13 mouse cellular contexts compared by ENCODE assay signal in the genomic region with DNA sequence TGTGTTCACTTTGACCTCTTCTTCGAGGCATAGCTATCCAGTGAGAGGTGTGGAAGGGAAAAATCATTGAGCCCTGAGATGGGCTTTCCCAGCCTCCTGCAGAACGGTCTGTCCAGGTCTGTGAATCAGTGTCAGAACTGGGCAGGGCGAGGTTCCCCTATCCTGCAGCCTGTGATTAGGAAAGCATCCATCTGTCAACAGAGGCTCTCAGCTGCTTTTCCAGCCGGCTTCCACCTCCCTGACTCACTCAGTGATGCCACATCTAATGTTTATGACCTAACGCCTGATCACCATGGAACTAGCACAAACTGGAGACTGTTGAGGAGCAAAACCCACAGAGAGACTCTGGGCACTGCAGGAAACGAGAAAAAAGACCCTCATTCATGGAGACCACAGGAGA.
DNase-seq lines count a peak whose midpoint lies in the region; ATAC-seq lines count a peak whose summit lies in the region.
"Had no signal": no experiment of that assay in that cellular context is flagged by ENCODE, and none has a peak within 500 bp of the region (broad histone marks: within the 10 kb centered on the region; RNA-seq: fewer than 3 reads in every experiment).

No protein-coding gene starts in this region.

- no peak for ATAC-seq in embryonic facial prominence, embryonic 13.5 days (ENCODE audit: insufficient number of reproducible peaks, insufficient read depth, low FRiP score, low TSS enrichment, low read depth)
- no peak for ATAC-seq in heart, embryonic 14.5 days (ENCODE audit: insufficient number of reproducible peaks, insufficient read depth, low FRiP score, low read depth)
- no peak for ATAC-seq in lung, embryonic 16.5 days (ENCODE audit: low read depth)
- ATAC-seq: forebrain, embryonic 16.5 days had no signal

- no peak overlapping the region for H3K4me2 ChIP-seq in embryonic facial prominence, embryonic 13.5 days
- H3K4me2 ChIP-seq in heart, embryonic 14.5 days (ENCODE audit: low read length), result no peak overlapping the region
- H3K4me2 ChIP-seq in lung, embryonic 16.5 days (ENCODE audit: low read depth, low read length), result no peak overlapping the region
- H3K4me2 ChIP-seq: liver, embryonic 15.5 days had no signal

- peak overlapping the region; percentile 83 for H3K27ac ChIP-seq in embryonic facial prominence, embryonic 13.5 days
- H3K27ac ChIP-seq in embryonic facial prominence, embryonic 10.5 days (replicated peaks), result no peak overlapping the region
- H3K27ac ChIP-seq in heart, embryonic 14.5 days (replicated peaks in 1 of 2; ENCODE audit: control insufficient read depth in 1 of 2, insufficient read depth in 1 of 2, low read depth in 2 of 2, low read length in 2 of 2), result peak overlapping the region; percentile 65 to 76
- H3K27ac ChIP-seq in lung, embryonic 16.5 days (ENCODE audit: low read length), result peak overlapping the region; percentile 65
- H3K27ac ChIP-seq: liver, embryonic 15.5 days had no signal

- no peaks in the 10 kb centered on the region for H3K36me3 ChIP-seq in embryonic facial prominence, embryonic 13.5 days
- no peaks in the 10 kb centered on the region for H3K36me3 ChIP-seq in embryonic facial prominence, embryonic 10.5 days (replicated peaks)
- no peaks in the 10 kb centered on the region for H3K36me3 ChIP-seq in heart, embryonic 14.5 days (ENCODE audit: control insufficient read depth, insufficient read depth, low read length)
- H3K36me3 ChIP-seq in lung, embryonic 16.5 days (ENCODE audit: control insufficient read depth, insufficient read depth, low read length), result no peaks in the 10 kb centered on the region
- H3K36me3 ChIP-seq: liver, embryonic 15.5 days had no signal

- no peaks in the 10 kb centered on the region for H3K9me3 ChIP-seq in embryonic facial prominence, embryonic 13.5 days
- H3K9me3 ChIP-seq in embryonic facial prominence, embryonic 10.5 days, result peaks cover 5% of the 10 kb centered on the region; the same call in 1 of the 2 replicates
- peaks cover 4% of the 10 kb centered on the region; the same call in 1 of the 2 replicates for H3K9me3 ChIP-seq in heart, embryonic 14.5 days (ENCODE audit: control insufficient read depth, low read length)
- no peaks in the 10 kb centered on the region for H3K9me3 ChIP-seq in lung, embryonic 16.5 days (ENCODE audit: control insufficient read depth, low read length)
- H3K9me3 ChIP-seq: liver, embryonic 15.5 days had no signal

- DNase-seq in embryonic facial prominence, embryonic 10.5 days (ENCODE audit: low spot score), result no peak
- DNase-seq in Muller cell, postnatal 12 days (ENCODE audit: inconsistent ontology term), result peak; percentile 29
- DNase-seq in spleen, postnatal 4 days (ENCODE audit: low spot score in 2 of 2), result no peak
- DNase-seq in retina, embryonic 14.5 days (ENCODE audit: low spot score), result no peak
- DNase-seq in adrenal gland, postnatal 10 days, result no peak
- DNase-seq: B cell, adult 2 months; cerebellum, adult 11 months; layer of hippocampus, adult 9-11 months had no signal

- 71% methylated on average over 6 of the region's 6 CpGs for WGBS in embryonic facial prominence, embryonic 13.5 days
- 80% methylated on average over 6 of the region's 6 CpGs for WGBS in embryonic facial prominence, embryonic 10.5 days
- 30% methylated on average over 6 of the region's 6 CpGs for WGBS in heart, embryonic 14.5 days
- 38% methylated on average over 6 of the region's 6 CpGs for WGBS in lung, embryonic 16.5 days

- peaks cover 25% of the 10 kb centered on the region for H3K4me1 ChIP-seq in embryonic facial prominence, embryonic 13.5 days
- H3K4me1 ChIP-seq in embryonic facial prominence, embryonic 10.5 days, result no peaks in the 10 kb centered on the region
- H3K4me1 ChIP-seq in heart, embryonic 14.5 days (ENCODE audit: control insufficient read depth in 2 of 2, insufficient read depth in 2 of 2, low read length in 2 of 2), result peaks cover 20 to 48% of the 10 kb centered on the region in 2 experiments
- peaks cover 22% of the 10 kb centered on the region for H3K4me1 ChIP-seq in lung, embryonic 16.5 days (replicated peaks; ENCODE audit: control insufficient read depth, insufficient read depth, low read length)
- H3K4me1 ChIP-seq: liver, embryonic 15.5 days had no signal

- H3K9ac ChIP-seq in embryonic facial prominence, embryonic 13.5 days, result no peak overlapping the region
- no peak overlapping the region; the same call in 1 of the 2 replicates for H3K9ac ChIP-seq in heart, embryonic 14.5 days (ENCODE audit: low read length)
- no peak overlapping the region for H3K9ac ChIP-seq in lung, embryonic 16.5 days (ENCODE audit: low read length)
- H3K9ac ChIP-seq: liver, embryonic 15.5 days had no signal

- no peaks in the 10 kb centered on the region for H3K27me3 ChIP-seq in embryonic facial prominence, embryonic 13.5 days
- no peaks in the 10 kb centered on the region for H3K27me3 ChIP-seq in embryonic facial prominence, embryonic 10.5 days (replicated peaks; ENCODE audit: low read depth, poor library complexity, severe bottlenecking)
- no peaks in the 10 kb centered on the region for H3K27me3 ChIP-seq in heart, embryonic 14.5 days (ENCODE audit: control insufficient read depth, insufficient read depth, low read length)
- no peaks in the 10 kb centered on the region for H3K27me3 ChIP-seq in lung, embryonic 16.5 days (ENCODE audit: control insufficient read depth, insufficient read depth, low read depth, low read length)
- H3K27me3 ChIP-seq: liver, embryonic 15.5 days had no signal

- no peak overlapping the region for H3K4me3 ChIP-seq in embryonic facial prominence, embryonic 13.5 days
- H3K4me3 ChIP-seq in embryonic facial prominence, embryonic 10.5 days, result no peak overlapping the region
- H3K4me3 ChIP-seq in heart, embryonic 14.5 days (ENCODE audit: control insufficient read depth in 1 of 2, insufficient read depth in 1 of 2, low read depth in 1 of 2, low read length in 2 of 2), result no peak overlapping the region
- no peak overlapping the region for H3K4me3 ChIP-seq in lung, embryonic 16.5 days (ENCODE audit: low read length)
- H3K4me3 ChIP-seq: liver, embryonic 15.5 days had no signal
